Mouse (Mus musculus) forebrain, embryonic 11.5 days (tissue): ENCODE measurements around the gene Zfp804a. TPM values are rescaled to one million over a fixed set of nuclear protein-coding genes. Genes with fewer than 3 reads are reported as not detected.

ENCODE experiments used
- ATAC-seq: fragments of 200-750 bp; cut with Nextera tagmentation; replicated peaks from 2 replicates; pipeline ENCODE4 v1.8.0; 2017; ENCODE audit warnings: moderate TSS enrichment; ENCODE audit not compliant: low FRiP score
- DNase-seq: peaks from one replicate; pipeline ENCODE4 v3.0.0-alpha.2; 2017; ENCODE audit warnings: low spot score
- H3K27ac ChIP-seq: fragments of 300-500 bp; sonication (generic); 2 replicates; pipeline ENCODE4 v1.5.1; 2014; ENCODE audit warnings: low read depth, low read length
- H3K27me3 ChIP-seq: fragments of 300-500 bp; sonication (generic); 2 replicates; pipeline ENCODE4 v1.6.1; 2014; ENCODE audit warnings: mild to moderate bottlenecking, low read length, mixed read lengths; ENCODE audit not compliant: control insufficient read depth, insufficient read depth
- H3K36me3 ChIP-seq: fragments of 300-500 bp; sonication (generic); 2 replicates; pipeline ENCODE4 v1.6.1; 2014; ENCODE audit warnings: mild to moderate bottlenecking, low read length, moderate library complexity, mixed read lengths; ENCODE audit not compliant: control insufficient read depth, insufficient read depth
- H3K4me1 ChIP-seq: fragments of 300-500 bp; sonication (generic); replicated peaks from 2 replicates; pipeline ENCODE4 v1.6.1; 2014; ENCODE audit warnings: low read length, mixed read lengths; ENCODE audit not compliant: control insufficient read depth, insufficient read depth
- H3K4me2 ChIP-seq: fragments of 300-500 bp; sonication (generic); 2 replicates; pipeline ENCODE4 v1.6.1; 2014; ENCODE audit warnings: low read depth, mild to moderate bottlenecking, low read length, moderate library complexity, mixed read lengths; ENCODE audit not compliant: severe bottlenecking
- H3K4me3 ChIP-seq: fragments of 300-500 bp; sonication (generic); 2 replicates; pipeline ENCODE4 v1.5.1; 2014; ENCODE audit warnings: low read depth, low read length
- H3K9ac ChIP-seq: fragments of 300-500 bp; sonication (generic); 2 replicates; pipeline ENCODE4 v1.6.1; 2014; ENCODE audit warnings: low read length
- H3K9me3 ChIP-seq: fragments of 300-500 bp; sonication (generic); 2 replicates; pipeline ENCODE4 v1.6.1; 2016; ENCODE audit warnings: low read length, mixed read lengths; ENCODE audit not compliant: control insufficient read depth
- WGBS: fragments of 180-500 bp; shearing (Covaris S2); extraction: QIAGEN DNeasy Blood & Tissue Kit; methylation state at CpG from one replicate; pipeline ENCODE4 v1.1.7; 2014; 5-methylcytosine and 5-hydroxymethylcytosine counted together
- polyA plus RNA-seq: library from polyadenylated mRNA; unstranded; fragments of >200 nt; fragmentation: Nextera tagmentation; extraction: Ambion mirVana; gene quantifications from 2 replicates; pipeline ENCODE4 v1.2.1, GENCODE M21; 2014

Gene Zfp804a
- 0.51 and 0.73 TPM in 2 replicates for polyA plus RNA-seq

GRCm38 (mm10) chr2:82053185-82053891 lies at the start of gene Zfp804a:
Gene Zfp804a (plus strand): TSS chr2:82053222.
- under 1% methylated on average over 80 of the region's 82 CpGs for WGBS
- DNase-seq = peak; percentile 78
- H3K4me2 ChIP-seq = peak within 1 kb of the TSS; percentile 93
- peak within 1 kb of the TSS; percentile 70 for H3K4me3 ChIP-seq
- H3K9me3 ChIP-seq = no peaks in the 10 kb centered on the region
- H3K27me3 ChIP-seq = peaks cover 14% of the 10 kb centered on the region
- no peaks in the 10 kb centered on the region for H3K36me3 ChIP-seq
- H3K27ac ChIP-seq = no peak within 1 kb of the TSS
- peaks cover 3% of the 10 kb centered on the region; the same call in 1 of the 2 replicates for H3K4me1 ChIP-seq
- peak within 1 kb of the TSS; percentile 65 for H3K9ac ChIP-seq
- peak; percentile 92 for ATAC-seq

DNA sequence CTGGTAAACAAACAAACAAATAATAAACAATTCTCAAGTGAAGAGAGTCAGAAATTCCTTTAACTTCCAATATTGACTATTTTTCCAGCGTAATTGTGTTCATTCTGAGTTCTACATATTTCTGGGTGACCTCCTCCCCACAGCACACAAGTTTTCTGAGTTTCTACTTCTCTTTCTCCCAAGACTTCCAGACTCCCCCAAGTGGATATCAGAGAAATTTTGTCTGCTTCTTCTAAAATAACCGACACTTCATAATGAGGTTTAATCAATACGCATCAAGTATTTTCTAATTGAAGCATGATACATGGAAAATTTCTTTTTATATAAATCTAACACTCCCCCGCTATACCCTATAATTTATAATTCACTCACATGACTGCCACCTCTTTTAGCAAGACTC lies 1.4 kb upstream of the Zfp804a start:
- no peak for ATAC-seq
- Histone ChIP-seq H3K9me3 (no peaks in the 10 kb centered on the region), H3K27me3 (peaks cover 14% of the 10 kb centered on the region), H3K27ac (no peak overlapping the region), H3K4me1 (peaks cover 3% of the 10 kb centered on the region; the same call in 1 of the 2 replicates), H3K9ac (no peak overlapping the region), H3K4me3 (no peak overlapping the region), H3K36me3 (no peaks in the 10 kb centered on the region), H3K4me2 (no peak overlapping the region)
- 71% methylated on average over 4 of the region's 4 CpGs for WGBS
- DNase-seq = no peak

DNA sequence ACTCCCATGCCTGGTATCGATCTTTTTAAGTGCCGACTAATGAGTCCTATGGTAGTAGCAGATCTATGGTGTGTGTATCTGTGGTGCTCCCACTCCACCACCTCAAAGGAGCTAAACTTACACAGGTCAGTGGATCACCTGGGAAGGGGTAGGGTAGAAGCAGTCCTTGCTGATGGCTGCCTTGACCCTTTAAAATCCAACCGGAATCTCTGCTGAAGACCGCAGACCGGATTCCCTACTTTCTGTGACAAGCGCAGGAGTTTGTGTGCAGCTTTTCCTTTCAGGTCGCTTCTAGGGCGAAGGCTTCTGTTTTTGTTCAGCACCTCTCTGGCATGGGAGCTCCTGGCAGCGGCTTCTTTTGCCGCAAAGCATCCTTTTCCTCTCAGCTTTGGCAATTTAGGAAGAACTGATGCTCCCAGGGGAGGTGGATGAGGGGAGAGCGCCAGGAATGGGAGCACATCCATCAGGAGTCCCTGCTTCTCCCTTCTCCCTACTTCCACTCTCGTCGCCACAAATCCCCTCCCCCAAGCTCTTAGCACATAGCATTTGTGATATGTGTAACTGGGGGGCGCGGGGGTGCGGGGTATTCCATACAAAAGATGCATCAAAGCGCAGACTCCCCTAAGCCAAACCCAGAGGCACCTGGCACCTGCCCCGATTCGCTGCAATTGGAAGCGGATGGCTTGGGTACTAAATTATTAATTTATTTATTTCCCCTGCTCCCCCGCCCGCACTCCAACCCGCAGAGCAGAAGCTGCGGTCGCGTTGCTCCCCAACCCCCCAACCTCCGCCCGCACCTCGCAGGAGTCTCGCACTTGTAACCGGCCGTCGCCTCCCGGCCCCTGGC lies 461 bp upstream of the Zfp804a start:
- Histone ChIP-seq H3K4me1 (peaks cover 3% of the 10 kb centered on the region; the same call in 1 of the 2 replicates), H3K27me3 (peaks cover 14% of the 10 kb centered on the region), H3K4me3 (peak overlapping the region; percentile 70), H3K9ac (peak overlapping the region; percentile 65), H3K4me2 (peak overlapping the region; percentile 93), H3K27ac (no peak overlapping the region), H3K9me3 (no peaks in the 10 kb centered on the region), H3K36me3 (no peaks in the 10 kb centered on the region)
- DNase-seq = peak; percentile 56
- WGBS = 2% methylated on average over 34 of the region's 34 CpGs
- peak; percentile 51 for ATAC-seq

- H3K4me2 ChIP-seq = peak overlapping the region; percentile 93
- peak overlapping the region; percentile 70; the same call in 1 of the 2 replicates for H3K4me3 ChIP-seq
- H3K27me3 ChIP-seq = peaks cover 14% of the 10 kb centered on the region
- H3K36me3 ChIP-seq = no peaks in the 10 kb centered on the region
- H3K9ac ChIP-seq = no peak overlapping the region
- no peak overlapping the region for H3K27ac ChIP-seq
- ATAC-seq (no peak), DNase-seq (no peak)
- no peaks in the 10 kb centered on the region for H3K9me3 ChIP-seq
- peaks cover 3% of the 10 kb centered on the region; the same call in 1 of the 2 replicates for H3K4me1 ChIP-seq
- 52% methylated on average over 4 of the region's 4 CpGs for WGBS
Measured at GRCm38 (mm10) chr2:82054446-82054845, 1.4 kb downstream of the Zfp804a start.

DNA sequence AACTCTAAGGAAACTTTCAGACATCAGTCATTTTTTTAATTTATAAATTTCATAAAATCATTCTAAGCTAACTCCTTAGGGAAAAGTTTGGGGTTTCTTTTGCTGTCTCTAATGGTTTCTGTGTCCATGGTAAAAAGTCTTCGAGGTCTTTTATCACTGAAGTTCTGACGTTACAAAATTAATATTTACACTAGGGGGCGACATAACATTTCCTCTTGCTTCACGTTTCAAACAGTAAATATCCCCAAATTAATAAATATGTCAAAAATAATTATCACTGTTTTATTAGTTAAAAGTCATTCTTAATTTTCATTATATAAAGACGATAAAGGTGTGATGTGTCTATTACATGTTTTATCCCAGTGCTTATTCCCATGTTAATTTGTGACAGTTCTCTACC lies 11.6 kb downstream of the Zfp804a start:
- Histone ChIP-seq H3K4me2 (no peak overlapping the region), H3K27me3 (no peaks in the 10 kb centered on the region), H3K9me3 (no peaks in the 10 kb centered on the region), H3K9ac (no peak overlapping the region), H3K4me1 (no peaks in the 10 kb centered on the region), H3K4me3 (no peak overlapping the region), H3K27ac (no peak overlapping the region), H3K36me3 (no peaks in the 10 kb centered on the region)
- DNase-seq = no peak
- 38% methylated on average over 5 of the region's 5 CpGs for WGBS
- ATAC-seq = no peak

DNA sequence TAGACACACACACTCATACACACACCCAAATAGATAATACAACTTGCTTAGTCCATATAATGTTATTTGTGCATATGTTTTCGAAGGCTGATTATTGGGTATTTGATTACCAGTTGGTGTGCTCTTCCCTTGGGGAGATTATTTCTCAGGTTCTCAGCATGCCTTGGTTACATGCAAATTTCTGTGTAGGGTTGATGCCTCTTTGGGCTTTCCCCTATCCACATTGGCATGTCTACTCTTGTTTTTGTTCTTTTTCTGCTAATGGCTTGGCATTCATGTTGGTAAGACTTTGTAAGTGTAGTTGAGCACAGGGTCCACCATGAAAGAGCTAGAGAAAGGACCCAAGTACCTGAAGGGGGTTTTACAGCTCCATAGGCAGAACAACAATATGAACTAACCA lies 14.9 kb downstream of the Zfp804a start:
- Histone ChIP-seq H3K4me2 (no peak overlapping the region), H3K4me3 (no peak overlapping the region), H3K27me3 (no peaks in the 10 kb centered on the region), H3K9ac (no peak overlapping the region), H3K4me1 (no peaks in the 10 kb centered on the region), H3K27ac (no peak overlapping the region), H3K9me3 (no peaks in the 10 kb centered on the region), H3K36me3 (no peaks in the 10 kb centered on the region)
- DNase-seq = no peak
- WGBS = 93% methylated on average over 1 of the region's 1 CpGs
- ATAC-seq = no peak

DNA sequence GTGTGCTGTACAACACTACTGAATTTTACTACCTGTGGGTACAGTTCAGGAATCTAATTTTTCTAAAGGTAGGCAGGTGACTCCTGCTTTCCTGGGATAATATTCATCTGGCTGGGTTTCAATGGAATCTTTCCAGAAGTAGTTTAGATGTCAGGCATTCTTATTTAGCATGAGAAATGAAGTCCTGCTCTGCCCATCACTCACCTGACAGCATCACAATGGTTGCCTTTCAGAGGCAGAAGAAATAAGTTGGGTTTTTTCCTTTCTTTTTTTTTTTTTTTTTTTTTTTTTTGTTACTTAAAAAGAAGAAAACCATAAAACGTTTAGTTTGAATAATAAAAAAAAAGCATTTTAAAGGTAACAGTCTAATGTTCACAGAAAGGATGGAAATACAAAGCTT lies 16.1 kb downstream of the Zfp804a start:
- ATAC-seq = no peak
- H3K27me3 ChIP-seq = no peaks in the 10 kb centered on the region
- no peak for DNase-seq
- H3K27ac ChIP-seq = no peak overlapping the region
- no peak overlapping the region for H3K9ac ChIP-seq
- H3K4me3 ChIP-seq = no peak overlapping the region
- 50% methylated on average over 1 of the region's 1 CpGs for WGBS
- no peaks in the 10 kb centered on the region for H3K9me3 ChIP-seq
- H3K36me3 ChIP-seq = no peaks in the 10 kb centered on the region
- no peaks in the 10 kb centered on the region for H3K4me1 ChIP-seq
- no peak overlapping the region for H3K4me2 ChIP-seq

GRCm38 (mm10) chr2:82076883-82077282 lies 23.9 kb downstream of the Zfp804a start:
- ATAC-seq = no peak
- no peak overlapping the region for H3K4me2 ChIP-seq
- no peak overlapping the region for H3K9ac ChIP-seq
- WGBS = 92% methylated on average over 3 of the region's 3 CpGs
- H3K9me3 ChIP-seq = no peaks in the 10 kb centered on the region
- H3K27me3 ChIP-seq = no peaks in the 10 kb centered on the region
- no peak overlapping the region for H3K27ac ChIP-seq
- DNase-seq = no peak
- no peaks in the 10 kb centered on the region for H3K4me1 ChIP-seq
- no peak overlapping the region for H3K4me3 ChIP-seq
- no peaks in the 10 kb centered on the region for H3K36me3 ChIP-seq
